Mouse (Mus musculus) CH12.LX (cell line): ENCODE measurements around the gene Gm10271. TPM values are rescaled to one million over a fixed set of nuclear protein-coding genes. Genes with fewer than 3 reads are reported as not detected.

Source experiments
- DNase-seq: peaks from one replicate; pipeline ENCODE4 v3.0.0-alpha.2; 2013; ENCODE audit errors: extremely low read depth
- H3K27ac ChIP-seq: 2 replicates; pipeline ENCODE4 v1.5.1; 2012; ENCODE audit warnings: low read depth, mild to moderate bottlenecking, control low read depth, moderate library complexity; ENCODE audit not compliant: insufficient read depth
- H3K27me3 ChIP-seq: replicated peaks from 2 replicates; pipeline ENCODE3; 2012; ENCODE audit warnings: inconsistent platforms
- H3K36me3 ChIP-seq, 2 experiments: replicated peaks in 1 of 2; 2 replicates each; pipeline versions ENCODE3 to v1.6.1; 2012; ENCODE audit warnings: inconsistent platforms in 1 of 2, low read length in 1 of 2, mild to moderate bottlenecking in 1 of 2, mixed read lengths in 1 of 2, moderate library complexity in 1 of 2; ENCODE audit not compliant: control insufficient read depth in 1 of 2, insufficient read depth in 1 of 2
- H3K4me1 ChIP-seq, 2 experiments: 2 replicates each; pipeline ENCODE4 v1.6.1; 2012; ENCODE audit warnings: inconsistent platforms in 1 of 2, moderate library complexity in 1 of 2; ENCODE audit not compliant: insufficient read depth in 2 of 2, control insufficient read depth in 1 of 2
- H3K4me2 ChIP-seq: 2 replicates; pipeline ENCODE4 v1.6.1; 2012; ENCODE audit warnings: low read depth, mild to moderate bottlenecking, control low read depth; ENCODE audit not compliant: poor library complexity, insufficient read depth, severe bottlenecking
- H3K4me3 ChIP-seq, 3 experiments: fragments of 150-350 bp in 1 of 3; sonication (generic) in 1 of 3; replicated peaks in 1 of 3; 2 replicates each; pipeline versions ENCODE3 to v1.5.1; 2011 to 2012; ENCODE audit warnings: low read depth in 2 of 3, low read length in 2 of 3, mild to moderate bottlenecking in 2 of 3, moderate library complexity in 2 of 3, control low read depth in 1 of 3, improper control_type of control experiment in 1 of 3, inconsistent platforms in 1 of 3, mixed read lengths in 1 of 3; ENCODE audit not compliant: poor library complexity in 1 of 3
- H3K79me2 ChIP-seq: replicated peaks from 2 replicates; pipeline ENCODE4 v1.6.1; 2012; ENCODE audit warnings: mild to moderate bottlenecking, moderate library complexity; ENCODE audit not compliant: control insufficient read depth, poor library complexity, insufficient read depth, severe bottlenecking; ENCODE audit errors: extremely low read depth
- H3K9ac ChIP-seq: 2 replicates; pipeline ENCODE4 v1.6.1; 2012; ENCODE audit warnings: low read depth, mild to moderate bottlenecking, control low read depth, moderate library complexity; ENCODE audit not compliant: insufficient read depth
- H3K9me3 ChIP-seq: replicated peaks from 2 replicates; pipeline ENCODE3; 2012; ENCODE audit warnings: low read length, inconsistent platforms, mixed read lengths
- BHLHE40 ChIP-seq: IDR thresholded peaks from 2 replicates; pipeline ENCODE4 v1.6.1; 2011; ENCODE audit warnings: mild to moderate bottlenecking, low read depth, low read length, improper control_type of control experiment
- E2F4 ChIP-seq: IDR thresholded peaks from 2 replicates; pipeline ENCODE4 v1.6.1; 2011; ENCODE audit warnings: low read depth, low read length, improper control_type of control experiment; ENCODE audit not compliant: insufficient replicate concordance
- ELF1 ChIP-seq: IDR thresholded peaks from 2 replicates; pipeline ENCODE4 v1.6.1; 2014; ENCODE audit warnings: low read depth, mild to moderate bottlenecking, inconsistent platforms, low read length, improper control_type of control experiment
- EP300 ChIP-seq: IDR thresholded peaks from 2 replicates; pipeline ENCODE4 v1.6.1; 2011; ENCODE audit warnings: low read length, improper control_type of control experiment
- ETS1 ChIP-seq: conservative IDR thresholded peaks from 2 replicates; pipeline ENCODE4 v1.6.1; 2012; ENCODE audit warnings: low read depth, mild to moderate bottlenecking, inconsistent platforms, low read length, improper control_type of control experiment, moderate library complexity
- HCFC1 ChIP-seq: IDR thresholded peaks from 2 replicates; pipeline ENCODE4 v1.6.1; 2012; ENCODE audit warnings: low read depth, mild to moderate bottlenecking, inconsistent platforms, low read length, improper control_type of control experiment
- IRF4 ChIP-seq: IDR thresholded peaks from 2 replicates; pipeline ENCODE4 v1.6.1; 2014; ENCODE audit warnings: low read depth, mild to moderate bottlenecking, inconsistent platforms, low read length, improper control_type of control experiment
- JUN ChIP-seq: IDR thresholded peaks from 2 replicates; pipeline ENCODE4 v1.6.1; 2011; ENCODE audit warnings: low read depth, mild to moderate bottlenecking, low read length, improper control_type of control experiment, moderate library complexity; ENCODE audit not compliant: insufficient read depth
- KAT2A ChIP-seq: IDR thresholded peaks from 2 replicates; pipeline ENCODE4 v1.6.1; 2012; ENCODE audit warnings: low read length, improper control_type of control experiment, inconsistent platforms; ENCODE audit not compliant: insufficient replicate concordance
- MAFK ChIP-seq: IDR thresholded peaks from 2 replicates; pipeline ENCODE4 v1.6.1; 2011; ENCODE audit warnings: low read length, improper control_type of control experiment; ENCODE audit not compliant: insufficient replicate concordance
- MAX ChIP-seq: IDR thresholded peaks from 2 replicates; pipeline ENCODE4 v1.6.1; 2011; ENCODE audit warnings: low read length, improper control_type of control experiment
- MAZ ChIP-seq: IDR thresholded peaks from 2 replicates; pipeline ENCODE4 v1.6.1; 2012; ENCODE audit warnings: low read depth, mild to moderate bottlenecking, inconsistent platforms, low read length, improper control_type of control experiment, moderate library complexity
- MXI1 ChIP-seq: IDR thresholded peaks from 2 replicates; pipeline ENCODE4 v1.6.1; 2011; ENCODE audit warnings: mild to moderate bottlenecking, low read depth, low read length, improper control_type of control experiment
- MYC ChIP-seq: IDR thresholded peaks from 2 replicates; pipeline ENCODE4 v1.6.1; 2011; ENCODE audit warnings: low read depth, mild to moderate bottlenecking, improper control_type of control experiment, low read length
- NELFE ChIP-seq: IDR thresholded peaks from 2 replicates; pipeline ENCODE4 v1.6.1; 2011; ENCODE audit warnings: low read depth, low read length, improper control_type of control experiment
- POLR2AphosphoS2 ChIP-seq: IDR thresholded peaks from 2 replicates; pipeline ENCODE4 v1.6.1; 2011; ENCODE audit warnings: low read depth, low read length, improper control_type of control experiment
- RAD21 ChIP-seq: IDR thresholded peaks from 2 replicates; pipeline ENCODE4 v1.6.1; 2011; ENCODE audit warnings: low read depth, mild to moderate bottlenecking, low read length, improper control_type of control experiment, moderate library complexity
- SMC3 ChIP-seq: IDR thresholded peaks from 2 replicates; pipeline ENCODE4 v1.6.1; 2011; ENCODE audit warnings: low read depth, low read length, improper control_type of control experiment
- USF1 ChIP-seq: IDR thresholded peaks from 2 replicates; pipeline ENCODE4 v1.6.1; 2014; ENCODE audit warnings: low read depth, mild to moderate bottlenecking, inconsistent platforms, low read length, improper control_type of control experiment
- USF2 ChIP-seq: conservative IDR thresholded peaks from 2 replicates; pipeline ENCODE4 v1.6.1; 2011; ENCODE audit warnings: low read depth, low read length, improper control_type of control experiment
- ZKSCAN1 ChIP-seq: IDR thresholded peaks from 2 replicates; pipeline ENCODE4 v1.6.1; 2012; ENCODE audit warnings: low read depth, inconsistent platforms, low read length, improper control_type of control experiment, borderline replicate concordance
- ZNF384 ChIP-seq: IDR thresholded peaks from 2 replicates; pipeline ENCODE4 v1.6.1; 2012; ENCODE audit warnings: low read depth, low read length, improper control_type of control experiment, inconsistent platforms
- dilution Hi-C: fragments of 300-500 bp; cut with MboI; formaldehyde crosslinking; loops from 2 replicates; pipeline ENCODE4 v1.14.3; 2020; ENCODE audit warnings: low sequenced_read_pairs; ENCODE audit not compliant: extremely low pct_unique_long_range_greater_than_20kb, extremely low pct_ligation_motif_present
- in situ Hi-C: fragments of 300-500 bp; cut with MboI; formaldehyde crosslinking; loops from 3 replicates; pipeline ENCODE4 v1.14.3; 2019; ENCODE audit warnings: low sequenced_read_pairs, low pct_ligation_motif_present, low pct_unique_long_range_greater_than_20kb, mixed read lengths
- polyA plus RNA-seq: library from polyadenylated mRNA; unstranded; fragments of >175 nt; gene quantifications from 2 replicates; pipeline ENCODE4 v1.2.1, GENCODE M21; 2012; ENCODE audit warnings: low read depth; ENCODE audit not compliant: insufficient read length
- total RNA-seq, 2 experiments: library from RNA; depleted of rRNA; stranded (reverse); fragments of 300-350 nt in 1 of 2; fragments of >200 nt in 1 of 2; gene quantifications; 2 replicates each; pipeline ENCODE4 v1.2.3; 2012 to 2014

The Gm10271 gene
- total and polyA plus RNA-seq, 3 experiments: not detected

DNA sequence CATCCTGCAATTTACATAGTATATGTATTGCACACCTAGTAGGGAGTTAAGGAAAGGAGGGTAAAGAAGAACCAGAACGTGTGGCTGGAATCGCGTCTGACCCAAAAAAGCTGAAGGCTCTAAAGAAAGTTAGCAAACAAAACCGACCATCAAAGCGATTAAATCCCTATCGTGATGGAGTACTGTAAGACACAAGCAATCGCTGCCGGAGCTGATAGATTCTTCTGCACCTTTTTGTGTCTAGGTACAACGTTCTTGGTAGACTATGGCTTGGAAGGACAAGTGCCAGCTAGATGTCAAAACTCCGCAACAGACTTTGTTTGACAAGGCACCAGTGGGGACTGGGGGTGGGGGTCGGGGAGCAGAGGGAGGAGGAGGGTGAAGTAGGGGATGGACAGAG, 8.3 kb downstream of the Gm10271 start:
- peaks cover 0 to 24% of the 10 kb centered on the region in 2 experiments for H3K36me3 ChIP-seq
- no peak for DNase-seq
- no peak overlapping the region for H3K4me3 ChIP-seq
- in situ Hi-C loops (no loop called here), dilution Hi-C loops (no loop called here)
- no peaks in the 10 kb centered on the region for H3K27me3 ChIP-seq
- no peak overlapping the region for H3K4me2 ChIP-seq
- H3K9me3 ChIP-seq: no peaks in the 10 kb centered on the region
- H3K4me1 ChIP-seq: no peaks in the 10 kb centered on the region; a peak in 1 of 4 replicates
- H3K27ac ChIP-seq: no peak overlapping the region
- no peak overlapping the region for H3K9ac ChIP-seq
- no peak for TF ChIP-seq KAT2A
- no peak for TF ChIP-seq NELFE
- no peak for TF ChIP-seq BHLHE40
- no peak for TF ChIP-seq HCFC1
- TF ChIP-seq EP300: no peak
- TF ChIP-seq IRF4: no peak
- TF ChIP-seq E2F4: no peak
- no peak for TF ChIP-seq RAD21
- TF ChIP-seq MAX: no peak
- TF ChIP-seq ELF1: no peak
- no peak for TF ChIP-seq MAFK
- no peak for TF ChIP-seq ETS1
- TF ChIP-seq POLR2AphosphoS2: no peak
- no peaks in the 10 kb centered on the region for H3K79me2 ChIP-seq

DNA sequence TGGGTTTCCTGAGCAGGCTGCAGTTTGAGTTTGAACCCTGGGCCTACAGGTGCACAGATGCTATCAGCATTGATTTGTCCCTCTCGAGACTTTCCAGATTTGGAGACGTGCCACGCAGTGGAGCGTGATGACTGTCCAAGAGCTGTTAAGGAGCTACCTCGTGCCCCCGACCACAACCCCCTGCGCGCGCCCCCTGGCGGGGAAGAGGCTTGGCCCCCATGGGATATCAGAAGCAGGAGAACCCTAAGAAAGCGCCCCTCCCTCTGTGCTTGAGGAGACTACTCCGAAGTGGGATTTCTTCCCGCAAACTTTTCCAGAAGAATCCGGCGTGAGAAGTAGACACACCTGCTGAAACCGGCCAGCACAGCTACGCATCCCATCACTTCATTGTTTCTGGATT, 9.6 kb downstream of the Gm10271 start:
- in situ Hi-C loops: no loop called here
- Histone ChIP-seq H3K27ac (no peak overlapping the region), H3K9me3 (no peaks in the 10 kb centered on the region), H3K79me2 (no peaks in the 10 kb centered on the region), H3K9ac (no peak overlapping the region), H3K36me3 (peaks cover 0 to 33% of the 10 kb centered on the region in 2 experiments), H3K4me3 (no peak overlapping the region), H3K4me1 (no peaks in the 10 kb centered on the region; a peak in 1 of 4 replicates), H3K27me3 (no peaks in the 10 kb centered on the region), H3K4me2 (no peak overlapping the region)
- DNase-seq: no peak
- TF ChIP-seq JUN: no peak
- TF ChIP-seq USF1: no peak
- no peak for TF ChIP-seq E2F4
- no peak for TF ChIP-seq BHLHE40
- TF ChIP-seq MYC: no peak
- TF ChIP-seq KAT2A: no peak
- TF ChIP-seq ELF1: no peak
- TF ChIP-seq MXI1: no peak
- TF ChIP-seq IRF4: no peak
- no peak for TF ChIP-seq SMC3
- no peak for TF ChIP-seq ZNF384
- no peak for TF ChIP-seq EP300
- TF ChIP-seq USF2: no peak
- no peak for TF ChIP-seq ZKSCAN1
- no peak for TF ChIP-seq RAD21
- no peak for TF ChIP-seq MAZ
- no peak for TF ChIP-seq POLR2AphosphoS2
- dilution Hi-C loops: no loop called here
